ENCODE assay signal across 20 mouse cellular contexts in genomic region chr1:39407108-39407507, GRCm38 (mm10). TPM values are rescaled to one million over a fixed set of nuclear protein-coding genes. Genes with fewer than 3 reads are reported as not detected.
DNase-seq lines count a peak whose midpoint lies in the region; ATAC-seq and TF ChIP-seq lines count a peak whose summit lies in the region.
"Had no signal": no experiment of that assay in that cellular context is flagged by ENCODE, and none has a peak within 500 bp of the region (broad histone marks: within the 10 kb centered on the region; RNA-seq: fewer than 3 reads in every experiment).

No protein-coding gene starts in this region.

- no peak for TF ChIP-seq POLR2A in lung, adult 2 months (IDR thresholded peaks at IDR 0.05; ENCODE audit: borderline replicate concordance, extremely low read depth, low read depth, low read length)

- no peak overlapping the region for H3K27ac ChIP-seq in heart, embryonic 11.5 days (ENCODE audit: low read depth, low read length)
- H3K27ac ChIP-seq: embryonic facial prominence, embryonic 12.5 days; heart, embryonic 10.5 days; hindbrain, embryonic 15.5 days; macrophage had no signal

- no peaks in the 10 kb centered on the region for H3K9me3 ChIP-seq in heart, embryonic 11.5 days (replicated peaks; ENCODE audit: control insufficient read depth, low read length)
- H3K9me3 ChIP-seq: embryonic facial prominence, embryonic 12.5 days; heart, embryonic 10.5 days; hindbrain, embryonic 15.5 days had no signal

- H3K4me1 ChIP-seq in heart, embryonic 11.5 days (ENCODE audit: control insufficient read depth, insufficient read depth, low read length): no peaks in the 10 kb centered on the region
- peaks cover 17% of the 10 kb centered on the region for H3K4me1 ChIP-seq in lung, adult 2 months (ENCODE audit: control insufficient read depth, insufficient read depth, low read length)
- H3K4me1 ChIP-seq: embryonic facial prominence, embryonic 12.5 days; heart, embryonic 10.5 days; hindbrain, embryonic 15.5 days had no signal

- DNase-seq in adrenal gland, postnatal 10 days: peak; percentile 33
- no peak for DNase-seq in adrenal gland, postnatal 4 days (ENCODE audit: low spot score in 2 of 2)
- DNase-seq in heart, postnatal 10 days: peak; percentile 42 to 51
- peak; percentile 33 for DNase-seq in kidney, postnatal 10 days
- DNase-seq in kidney, adult 11 months: no peak
- no peak for DNase-seq in lung, adult 2 months
- DNase-seq in lung, postnatal 36 days: no peak
- DNase-seq: cerebellum, adult 18-20 months; cerebellum, postnatal 25 days; forebrain, postnatal 0 days; gastrocnemius, postnatal 25 days; layer of hippocampus, adult 9-11 months; lung, embryonic 14.5 days; thymus, postnatal 14 days had no signal

- no peaks in the 10 kb centered on the region for H3K36me3 ChIP-seq in heart, embryonic 11.5 days (ENCODE audit: control insufficient read depth, insufficient read depth, low read length)
- H3K36me3 ChIP-seq: embryonic facial prominence, embryonic 12.5 days had no signal

- WGBS in heart, embryonic 11.5 days (ENCODE audit: insufficient replicate concordance): 73% methylated on average over 4 of the region's 4 CpGs
- WGBS in lung, adult 2 months: 50% methylated on average over 4 of the region's 4 CpGs

- TF ChIP-seq CTCF in lung, adult 2 months (IDR thresholded peaks at IDR 0.05; ENCODE audit: insufficient read depth, low read length): 0 out of 2 replicates have a peak, but pooled peaks have one; percentile 22

- no peaks in the 10 kb centered on the region for H3K27me3 ChIP-seq in heart, embryonic 11.5 days (ENCODE audit: control insufficient read depth, insufficient read depth, low read length)
- H3K27me3 ChIP-seq: embryonic facial prominence, embryonic 12.5 days; hindbrain, embryonic 15.5 days had no signal

- ATAC-seq in heart, embryonic 11.5 days (replicated peaks; ENCODE audit: insufficient number of reproducible peaks, low FRiP score, low TSS enrichment): no peak
- ATAC-seq: forebrain, postnatal 0 days; midbrain, embryonic 16.5 days had no signal

- intact Hi-C loops in heart, postnatal 10 days (cut with DNase I): loop anchor here (5.0 kb wide), 1 partner anchor 115 kb away; no protein-coding TSS in a partner anchor

- no peak overlapping the region for H3K4me3 ChIP-seq in heart, embryonic 11.5 days (ENCODE audit: low read depth, low read length)
- H3K4me3 ChIP-seq in lung, adult 2 months (replicated peaks; ENCODE audit: extremely low read depth, low read depth, low read length): no peak overlapping the region
- H3K4me3 ChIP-seq: embryonic facial prominence, embryonic 12.5 days; heart, embryonic 10.5 days; hindbrain, embryonic 15.5 days had no signal

- no peak overlapping the region for H3K4me2 ChIP-seq in heart, embryonic 11.5 days
- H3K4me2 ChIP-seq: embryonic facial prominence, embryonic 12.5 days; hindbrain, embryonic 15.5 days; lung, embryonic 14.5 days had no signal

- H3K9ac ChIP-seq in heart, embryonic 11.5 days (ENCODE audit: low read depth, low read length): no peak overlapping the region
- H3K9ac ChIP-seq: embryonic facial prominence, embryonic 12.5 days; forebrain, postnatal 0 days; hindbrain, embryonic 15.5 days; lung, embryonic 14.5 days had no signal

RNA-seq across cellular contexts. Expression of gene Rpl31, which starts 39.5 kb away (rescaled TPM):
- total RNA-seq in adrenal gland, postnatal 10 days (2021): 100 to 1,000 TPM; 867 to 928 TPM
- total RNA-seq in adrenal gland, postnatal 4 days (2021): 1,000 to 10,000 TPM in 1 of 2 experiments, 100 to 1,000 TPM in 1; 986 to 1,037 TPM
- 100 to 1,000 TPM; 730 to 733 TPM for total RNA-seq in heart, postnatal 10 days (2021)
- polyA plus RNA-seq in heart, embryonic 11.5 days (2014; fragmentation: Nextera tagmentation; extraction: Ambion mirVana): 408 and 438 TPM in 2 replicates
- polyA plus RNA-seq in lung, adult 2 months (2012; rRNA removed): 157 and 201 TPM in 2 replicates

Comparison
In these comparisons a context has a peak if more than half of its experiments do, and no peak if none do; other contexts are left out.
1. DNase-seq: peak in adrenal gland, postnatal 10 days (single experiment), heart, postnatal 10 days (2 of 2) and kidney, postnatal 10 days (single experiment); none in adrenal gland, postnatal 4 days (0 of 2), kidney, adult 11 months (single experiment), lung, adult 2 months (single experiment) and lung, postnatal 36 days (single experiment).